Mouse (Mus musculus) liver, embryonic 12.5 days (tissue): ENCODE measurements around the gene Tmem210. TPM values are rescaled to one million over a fixed set of nuclear protein-coding genes. Genes with fewer than 3 reads are reported as not detected.

Experiments
- ATAC-seq: fragments of 200-750 bp; cut with Nextera tagmentation; 2 replicates; pipeline ENCODE4 v1.8.0; 2017; ENCODE audit warnings: moderate number of reproducible peaks, mild to moderate bottlenecking, moderate library complexity
- H3K27ac ChIP-seq: fragments of 300-500 bp; sonication (generic); 2 replicates; pipeline ENCODE4 v1.5.1; 2016; ENCODE audit warnings: mild to moderate bottlenecking
- H3K27me3 ChIP-seq: fragments of 300-500 bp; sonication (generic); replicated peaks from 2 replicates; pipeline ENCODE4 v1.6.1; 2016; ENCODE audit warnings: mild to moderate bottlenecking, moderate library complexity
- H3K36me3 ChIP-seq: fragments of 300-500 bp; sonication (generic); 2 replicates; pipeline ENCODE4 v1.6.1; 2016; ENCODE audit warnings: mild to moderate bottlenecking, moderate library complexity
- H3K4me1 ChIP-seq: fragments of 300-500 bp; sonication (generic); 2 replicates; pipeline ENCODE4 v1.6.1; 2016
- H3K4me2 ChIP-seq: fragments of 300-500 bp; sonication (generic); 2 replicates; pipeline ENCODE4 v1.6.1; 2016; ENCODE audit warnings: mild to moderate bottlenecking, moderate library complexity
- H3K4me3 ChIP-seq: fragments of 300-500 bp; sonication (generic); 2 replicates; pipeline ENCODE4 v1.5.1; 2016; ENCODE audit warnings: mild to moderate bottlenecking, moderate library complexity
- H3K9ac ChIP-seq: fragments of 300-500 bp; sonication (generic); 2 replicates; pipeline ENCODE4 v1.6.1; 2016; ENCODE audit warnings: mild to moderate bottlenecking, moderate library complexity
- H3K9me3 ChIP-seq: fragments of 300-500 bp; sonication (generic); replicated peaks from 2 replicates; pipeline ENCODE4 v1.6.1; 2016; ENCODE audit warnings: mild to moderate bottlenecking, moderate library complexity
- WGBS: fragments of 180-500 bp; shearing (Covaris S2); methylation state at CpG from one replicate; pipeline ENCODE4 v1.1.7; 2016; ENCODE audit not compliant: insufficient replicate concordance; 5-methylcytosine and 5-hydroxymethylcytosine counted together
- polyA plus RNA-seq: library from polyadenylated mRNA; unstranded; fragments of >200 nt; fragmentation: Nextera tagmentation; extraction: Ambion mirVana; gene quantifications from 2 replicates; pipeline ENCODE4 v1.2.1, GENCODE M21; 2016

Gene Tmem210
- polyA plus RNA-seq, 1 experiment from 2014 or later: not detected

DNA sequence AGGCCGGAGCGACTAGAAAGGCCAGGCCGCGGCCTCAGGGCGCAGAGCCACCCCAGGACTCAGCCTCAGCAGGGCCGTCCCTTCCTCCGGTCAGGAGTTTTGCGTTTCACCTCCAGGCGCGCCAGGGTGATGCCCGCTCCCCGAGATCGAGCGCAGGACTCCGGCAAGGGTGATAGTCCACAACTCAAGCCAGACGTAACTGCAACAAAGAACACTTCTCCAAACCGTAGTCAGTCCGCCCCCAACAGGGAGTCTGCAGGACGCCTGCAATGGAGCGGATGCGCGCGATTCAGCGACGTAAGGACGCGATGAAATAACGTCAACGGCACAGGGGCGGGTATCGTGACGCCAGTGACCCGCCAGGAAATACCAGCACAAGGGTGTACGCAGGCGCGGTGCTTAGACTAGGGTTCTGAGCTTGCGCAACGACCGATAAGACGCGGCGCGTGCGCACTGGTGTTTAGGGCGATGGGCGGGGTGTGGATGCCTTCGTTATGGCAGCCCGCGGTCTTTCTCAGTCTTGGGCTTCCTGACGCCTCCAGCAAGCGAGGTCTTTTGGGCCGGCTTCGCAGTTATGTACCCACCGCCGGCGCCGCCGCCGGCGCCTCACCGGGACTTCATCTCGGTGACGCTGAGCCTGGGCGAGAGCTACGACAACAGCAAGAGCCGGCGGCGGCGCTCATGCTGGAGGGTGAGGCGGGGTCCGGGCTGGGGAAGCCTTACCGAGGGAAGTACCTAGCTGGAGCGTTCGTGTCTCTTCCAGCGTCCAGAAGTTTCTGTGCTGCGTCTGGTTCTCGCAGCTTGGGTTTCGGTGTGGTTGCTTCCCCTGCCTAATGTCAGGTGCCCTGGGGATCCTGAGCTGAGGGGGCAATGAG is 44.6 kb downstream of the Tmem210 start, which contains the start of gene Man1b1:
TSS of gene Man1b1 (plus strand) at position 53 of the 875 bp plus-strand sequence.
- no peaks in the 10 kb centered on the region for H3K27me3 ChIP-seq
- under 1% methylated on average over 78 of the region's 78 CpGs for WGBS
- H3K4me1 ChIP-seq: peaks cover 27% of the 10 kb centered on the region
- H3K27ac ChIP-seq: peak within 1 kb of the TSS; percentile 84
- no peaks in the 10 kb centered on the region for H3K9me3 ChIP-seq
- peak; percentile 98 for ATAC-seq
- peak within 1 kb of the TSS; percentile 88 for H3K4me2 ChIP-seq
- peak within 1 kb of the TSS; percentile 87 for H3K9ac ChIP-seq
- peak within 1 kb of the TSS; percentile 90 for H3K4me3 ChIP-seq
- peaks cover 41% of the 10 kb centered on the region for H3K36me3 ChIP-seq

DNA sequence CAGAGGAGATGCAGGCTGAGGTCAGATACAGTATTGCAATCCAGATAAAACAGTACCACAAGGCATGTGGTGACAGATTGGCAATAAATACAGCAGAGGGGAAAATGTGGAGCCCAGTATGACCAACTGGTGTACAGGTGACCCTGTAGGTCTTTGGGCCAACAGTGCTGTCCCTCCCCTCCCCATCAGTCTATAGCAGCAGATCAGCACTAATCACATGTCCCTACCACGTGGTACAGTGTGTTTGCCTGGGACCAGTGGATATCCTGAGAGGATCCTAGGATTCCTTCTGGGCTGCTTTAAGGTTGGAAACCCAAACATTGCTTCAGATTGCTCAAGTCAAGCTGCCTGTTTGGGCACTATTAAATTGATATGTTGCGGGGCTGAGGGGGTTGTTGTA is 45.6 kb downstream of the Tmem210 start:
- Histone ChIP-seq H3K9ac (peak overlapping the region; percentile 87), H3K36me3 (peaks cover 52% of the 10 kb centered on the region), H3K4me2 (peak overlapping the region; percentile 88), H3K9me3 (no peaks in the 10 kb centered on the region), H3K4me1 (peaks cover 27% of the 10 kb centered on the region), H3K27ac (peak overlapping the region; percentile 82; the same call in 1 of the 2 replicates), H3K4me3 (peak overlapping the region; percentile 90), H3K27me3 (no peaks in the 10 kb centered on the region)
- WGBS: 77% methylated on average over 2 of the region's 2 CpGs
- ATAC-seq: no peak

DNA sequence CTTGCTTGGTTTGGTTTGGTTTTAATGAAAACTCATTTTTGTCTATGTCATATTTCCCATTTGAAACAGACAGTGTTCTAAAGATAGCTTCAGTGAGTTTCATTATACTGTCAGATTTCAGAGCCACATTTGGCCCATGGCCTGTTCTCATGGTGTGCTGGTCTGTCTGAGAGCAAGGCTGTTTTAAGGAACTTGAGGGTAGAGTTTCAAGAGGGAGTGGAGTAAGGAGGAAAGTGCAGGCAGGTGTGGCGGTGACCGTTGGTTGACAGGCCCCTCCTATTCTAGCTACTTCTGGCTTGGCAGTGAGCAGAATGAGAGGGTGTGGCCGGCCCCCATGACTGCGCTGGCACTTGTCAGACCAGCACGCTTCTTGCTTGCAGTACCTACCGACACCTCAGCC is 50.4 kb downstream of the Tmem210 start:
- 87% methylated on average over 6 of the region's 6 CpGs for WGBS
- Histone ChIP-seq H3K9me3 (no peaks in the 10 kb centered on the region), H3K4me1 (peaks cover 14% of the 10 kb centered on the region), H3K27me3 (no peaks in the 10 kb centered on the region), H3K4me2 (no peak overlapping the region), H3K9ac (no peak overlapping the region), H3K4me3 (no peak overlapping the region), H3K27ac (no peak overlapping the region), H3K36me3 (peaks cover 93% of the 10 kb centered on the region)
- no peak for ATAC-seq

Other genes starting within 250 kb of the Tmem210 start
- 16.1 and 17.0 TPM in 2 replicates for gene Nsmf, start 233.8 kb upstream of the Tmem210 start, polyA plus RNA-seq
- gene Entpd8, start 207.8 kb upstream of the Tmem210 start, polyA plus RNA-seq: 1.2 and 1.4 TPM in 2 replicates
- 0.64 and 0.71 TPM in 2 replicates for gene Noxa1, start 193.0 kb upstream of the Tmem210 start, polyA plus RNA-seq
- 5.9 and 6.2 TPM in 2 replicates for gene Nrarp, start 107.4 kb upstream of the Tmem210 start, polyA plus RNA-seq
- 7.2 and 7.4 TPM in 2 replicates for gene Tor4a, start 91.3 kb upstream of the Tmem210 start, polyA plus RNA-seq
- gene Nelfb, start 76.7 kb upstream of the Tmem210 start, polyA plus RNA-seq: 56.7 and 61.5 TPM in 2 replicates
- not detected in 2 replicates for gene Stpg3, start 73.5 kb upstream of the Tmem210 start, polyA plus RNA-seq
- 1.2 TPM in 1 of 2 replicates, not detected in the other for gene Fam166a, start 69.4 kb upstream of the Tmem210 start, polyA plus RNA-seq
- 901 and 931 TPM in 2 replicates for gene Tubb4b, start 63.4 kb upstream of the Tmem210 start, polyA plus RNA-seq
- gene Slc34a3, start 53.8 kb upstream of the Tmem210 start, polyA plus RNA-seq: 0.17 TPM in 1 of 2 replicates, not detected in the other
- 0.10 and 0.11 TPM in 2 replicates for gene Rnf224, start 51.4 kb upstream of the Tmem210 start, polyA plus RNA-seq
- 1.8 and 2.4 TPM in 2 replicates for gene Rnf208, start 45.9 kb upstream of the Tmem210 start, polyA plus RNA-seq
- gene Cysrt1, start 45.7 kb upstream of the Tmem210 start, polyA plus RNA-seq: not detected in 2 replicates
- gene AL732309.1, start 41.3 kb upstream of the Tmem210 start, polyA plus RNA-seq: 4.4 and 4.8 TPM in 2 replicates
- gene Tmem203, start 32.7 kb upstream of the Tmem210 start, polyA plus RNA-seq: 16.2 and 17.3 TPM in 2 replicates
- gene Tprn, start 25.5 kb upstream of the Tmem210 start, polyA plus RNA-seq: 7.9 and 9.0 TPM in 2 replicates
- gene Ssna1, start 15.7 kb upstream of the Tmem210 start, polyA plus RNA-seq: 164 and 179 TPM in 2 replicates
- gene Anapc2, start 15.7 kb upstream of the Tmem210 start, polyA plus RNA-seq: 63.6 and 65.3 TPM in 2 replicates
- gene Lrrc26, start 1.8 kb downstream of the Tmem210 start, polyA plus RNA-seq: not detected in 2 replicates
- 0.24 and 0.41 TPM in 2 replicates for gene Grin1, start 31.0 kb downstream of the Tmem210 start, polyA plus RNA-seq
- gene Man1b1, start 44.2 kb downstream of the Tmem210 start, polyA plus RNA-seq: 29.4 and 30.5 TPM in 2 replicates
- 11.2 TPM in 2 replicates for gene Dpp7, start 68.2 kb downstream of the Tmem210 start, polyA plus RNA-seq
- 13.5 and 14.0 TPM in 2 replicates for gene Uap1l1, start 77.5 kb downstream of the Tmem210 start, polyA plus RNA-seq
- gene Sapcd2, start 84.2 kb downstream of the Tmem210 start, polyA plus RNA-seq: 34.6 and 38.0 TPM in 2 replicates
- gene Entpd2, start 107.7 kb downstream of the Tmem210 start, polyA plus RNA-seq: 0.13 and 0.19 TPM in 2 replicates
- gene Npdc1, start 111.2 kb downstream of the Tmem210 start, polyA plus RNA-seq: 5.3 and 5.6 TPM in 2 replicates
- 0.31 and 0.54 TPM in 2 replicates for gene Fut7, start 135.1 kb downstream of the Tmem210 start, polyA plus RNA-seq
- 2.8 and 3.1 TPM in 2 replicates for gene Abca2, start 140.6 kb downstream of the Tmem210 start, polyA plus RNA-seq
- gene Clic3, start 168.7 kb downstream of the Tmem210 start, polyA plus RNA-seq: 0.45 and 0.68 TPM in 2 replicates
- 9.1 and 11.4 TPM in 2 replicates for gene Paxx, start 172.9 kb downstream of the Tmem210 start, polyA plus RNA-seq
- gene Ptgds, start 181.9 kb downstream of the Tmem210 start, polyA plus RNA-seq: 0.20 and 0.22 TPM in 2 replicates
- not detected in 2 replicates for gene Lcn12, start 205.8 kb downstream of the Tmem210 start, polyA plus RNA-seq
- gene Fbxw5, start 212.6 kb downstream of the Tmem210 start, polyA plus RNA-seq: 39.9 and 42.7 TPM in 2 replicates
- 17.4 and 18.8 TPM in 2 replicates for gene C8g, start 213.6 kb downstream of the Tmem210 start, polyA plus RNA-seq